Mouse (Mus musculus) intestine, embryonic 15.5 days (tissue): Measurements from ENCODE around the gene Pef1. TPM values are rescaled to one million over a fixed set of nuclear protein-coding genes. Genes with fewer than 3 reads are reported as not detected.

Experiments used
- ATAC-seq: fragments of 200-750 bp; cut with Nextera tagmentation; 2 replicates; pipeline ENCODE4 v1.8.0; 2017; ENCODE audit warnings: moderate TSS enrichment, moderate library complexity
- H3K27ac ChIP-seq: fragments of 300-500 bp; sonication (generic); 2 replicates; pipeline ENCODE4 v1.5.1; 2015; ENCODE audit warnings: mild to moderate bottlenecking, inconsistent platforms
- H3K27me3 ChIP-seq: fragments of 300-500 bp; sonication (generic); replicated peaks from 2 replicates; pipeline ENCODE4 v1.6.1; 2015; ENCODE audit warnings: inconsistent platforms
- H3K36me3 ChIP-seq: fragments of 300-500 bp; sonication (generic); 2 replicates; pipeline ENCODE4 v1.6.1; 2015; ENCODE audit warnings: inconsistent platforms
- H3K4me1 ChIP-seq: fragments of 300-500 bp; sonication (generic); replicated peaks from 2 replicates; pipeline ENCODE4 v1.6.1; 2015; ENCODE audit warnings: inconsistent platforms
- H3K4me2 ChIP-seq: fragments of 300-500 bp; sonication (generic); replicated peaks from 2 replicates; pipeline ENCODE4 v1.6.1; 2015; ENCODE audit warnings: mild to moderate bottlenecking, inconsistent platforms
- H3K4me3 ChIP-seq: fragments of 300-500 bp; sonication (generic); replicated peaks from 2 replicates; pipeline ENCODE4 v1.5.1; 2015; ENCODE audit warnings: inconsistent platforms
- H3K9ac ChIP-seq: fragments of 300-500 bp; sonication (generic); 2 replicates; pipeline ENCODE4 v1.6.1; 2015; ENCODE audit warnings: inconsistent platforms
- H3K9me3 ChIP-seq: fragments of 300-500 bp; sonication (generic); 2 replicates; pipeline ENCODE4 v1.6.1; 2016; ENCODE audit warnings: inconsistent platforms
- WGBS: fragments of 180-500 bp; shearing (Covaris S2); methylation state at CpG from one replicate; pipeline ENCODE4 v1.1.7; 2015; 5-methylcytosine and 5-hydroxymethylcytosine counted together
- polyA plus RNA-seq: library from polyadenylated mRNA; unstranded; fragments of >200 nt; fragmentation: Nextera tagmentation; extraction: Ambion mirVana; gene quantifications from 2 replicates; pipeline ENCODE4 v1.2.1, GENCODE M21; 2015

The Pef1 gene
- polyA plus RNA-seq, 1 experiment from 2014 or later = 67.0 TPM

DNA sequence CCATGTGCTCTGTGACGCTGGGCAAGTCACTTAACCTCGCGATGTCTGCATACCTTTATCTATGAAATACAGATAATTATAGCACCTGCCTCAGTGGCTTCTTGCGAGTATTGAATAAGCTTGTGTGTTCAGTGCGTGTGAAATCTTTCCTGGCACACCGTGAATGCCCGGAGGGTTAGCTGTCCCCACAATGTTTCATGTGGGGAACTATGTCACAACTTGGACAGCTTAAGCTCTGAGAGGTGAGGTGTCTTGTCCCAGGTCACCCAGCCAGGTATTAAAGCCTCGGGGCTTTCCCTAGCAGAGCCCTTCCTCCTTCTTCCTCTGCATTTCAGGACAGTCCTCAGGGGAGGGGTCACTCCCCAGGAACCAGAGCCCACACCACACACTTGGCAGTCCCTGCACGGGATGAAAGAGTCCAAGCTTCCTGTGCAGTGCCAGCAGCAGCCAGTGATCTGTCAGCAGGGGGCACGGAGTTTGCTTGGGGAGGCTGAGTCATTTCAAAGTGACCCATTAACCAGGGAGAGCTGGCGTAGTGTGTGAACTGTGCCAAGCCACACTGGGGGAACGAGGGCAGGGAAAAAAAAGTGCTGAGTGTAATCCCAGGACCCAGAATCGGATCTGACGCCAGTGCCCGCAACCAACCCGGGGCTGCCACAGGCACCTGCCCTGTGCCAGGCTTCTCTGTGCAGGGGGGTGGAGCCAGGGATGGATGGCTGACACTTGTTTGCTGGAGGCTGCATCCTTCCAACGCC is 27.4 kb upstream of the Pef1 start:
- no peaks in the 10 kb centered on the region for H3K4me1 ChIP-seq
- no peak overlapping the region for H3K27ac ChIP-seq
- WGBS = 66% methylated on average over 17 of the region's 17 CpGs
- no peak overlapping the region for H3K9ac ChIP-seq
- H3K4me2 ChIP-seq = no peak overlapping the region
- H3K27me3 ChIP-seq = peaks cover 7% of the 10 kb centered on the region; the same call in 1 of the 2 replicates
- H3K4me3 ChIP-seq = no peak overlapping the region
- H3K36me3 ChIP-seq = no peaks in the 10 kb centered on the region
- H3K9me3 ChIP-seq = no peaks in the 10 kb centered on the region
- no peak for ATAC-seq

- Histone ChIP-seq H3K27me3 (peaks cover 7% of the 10 kb centered on the region; the same call in 1 of the 2 replicates), H3K36me3 (no peaks in the 10 kb centered on the region), H3K4me1 (no peaks in the 10 kb centered on the region), H3K27ac (no peak overlapping the region), H3K9me3 (no peaks in the 10 kb centered on the region), H3K4me3 (no peak overlapping the region), H3K4me2 (no peak overlapping the region), H3K9ac (no peak overlapping the region)
- no peak for ATAC-seq
- WGBS = 60% methylated on average over 8 of the region's 8 CpGs
These were observed 25.5 kb upstream of the Pef1 start for GRCm38 (mm10) chr4:130076856-130077255.

DNA sequence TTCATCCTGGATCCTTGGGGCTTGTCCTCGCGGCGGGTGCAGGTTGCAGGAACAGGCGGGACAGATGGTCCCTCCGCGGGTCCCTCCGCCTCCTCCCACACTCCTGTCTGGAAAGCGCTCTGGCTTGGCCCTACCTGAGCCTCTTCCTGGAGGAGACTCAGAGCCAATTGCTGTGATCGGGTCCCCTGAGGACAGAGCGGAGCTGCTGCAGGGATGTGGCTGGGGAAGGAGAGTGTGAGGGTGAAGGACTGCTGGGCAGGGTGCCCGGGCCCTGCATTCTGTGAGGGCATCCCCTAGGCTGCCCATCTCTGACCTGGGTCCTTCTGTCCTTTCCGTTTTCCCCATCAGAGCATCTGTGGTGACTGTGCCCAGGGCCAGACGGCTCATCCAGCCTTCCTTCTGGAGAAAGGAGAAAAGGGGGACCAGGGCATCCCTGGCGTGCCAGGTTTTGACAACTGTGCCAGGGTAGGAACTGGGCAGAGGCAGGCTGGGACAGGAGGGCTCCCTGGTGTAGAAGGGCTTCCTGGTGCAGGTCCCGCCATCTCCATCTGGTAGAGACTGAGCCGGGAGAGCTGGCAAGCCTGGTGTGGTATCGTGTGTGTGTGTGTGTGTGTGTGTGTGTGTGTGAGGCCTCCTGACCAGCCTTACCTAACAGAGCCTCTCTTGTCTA is 23.4 kb upstream of the Pef1 start:
- 59% methylated on average over 17 of the region's 17 CpGs for WGBS
- H3K36me3 ChIP-seq = no peaks in the 10 kb centered on the region
- H3K27ac ChIP-seq = no peak overlapping the region
- H3K4me3 ChIP-seq = no peak overlapping the region
- no peak overlapping the region for H3K9ac ChIP-seq
- peaks cover 7% of the 10 kb centered on the region; the same call in 1 of the 2 replicates for H3K27me3 ChIP-seq
- H3K4me2 ChIP-seq = no peak overlapping the region
- no peaks in the 10 kb centered on the region for H3K9me3 ChIP-seq
- ATAC-seq = no peak
- no peaks in the 10 kb centered on the region for H3K4me1 ChIP-seq

DNA sequence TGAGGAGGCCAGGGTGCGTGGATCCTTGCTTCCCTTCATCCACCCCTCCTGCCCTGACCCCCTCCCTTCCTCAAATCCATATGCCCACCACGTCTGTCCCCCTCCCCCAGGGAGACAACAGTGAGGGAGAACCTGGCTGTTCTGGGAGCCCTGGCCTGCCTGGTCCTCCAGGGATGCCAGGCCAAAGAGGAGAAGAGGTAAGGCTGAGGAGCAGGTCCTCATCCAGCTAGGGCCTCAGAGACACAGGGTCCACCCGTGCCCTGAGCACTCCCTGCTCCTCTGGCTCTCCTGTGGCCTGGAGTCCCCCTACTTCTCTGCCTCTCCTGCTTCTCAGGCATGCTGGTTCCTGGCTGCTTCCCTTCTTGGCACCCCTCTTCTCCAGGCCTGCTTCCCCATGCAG is 22.8 kb upstream of the Pef1 start:
- Histone ChIP-seq H3K4me3 (no peak overlapping the region), H3K4me2 (no peak overlapping the region), H3K36me3 (no peaks in the 10 kb centered on the region), H3K27me3 (peaks cover 7% of the 10 kb centered on the region; the same call in 1 of the 2 replicates), H3K27ac (no peak overlapping the region), H3K9ac (no peak overlapping the region), H3K4me1 (no peaks in the 10 kb centered on the region), H3K9me3 (no peaks in the 10 kb centered on the region)
- ATAC-seq = no peak
- WGBS = 63% methylated on average over 3 of the region's 3 CpGs

DNA sequence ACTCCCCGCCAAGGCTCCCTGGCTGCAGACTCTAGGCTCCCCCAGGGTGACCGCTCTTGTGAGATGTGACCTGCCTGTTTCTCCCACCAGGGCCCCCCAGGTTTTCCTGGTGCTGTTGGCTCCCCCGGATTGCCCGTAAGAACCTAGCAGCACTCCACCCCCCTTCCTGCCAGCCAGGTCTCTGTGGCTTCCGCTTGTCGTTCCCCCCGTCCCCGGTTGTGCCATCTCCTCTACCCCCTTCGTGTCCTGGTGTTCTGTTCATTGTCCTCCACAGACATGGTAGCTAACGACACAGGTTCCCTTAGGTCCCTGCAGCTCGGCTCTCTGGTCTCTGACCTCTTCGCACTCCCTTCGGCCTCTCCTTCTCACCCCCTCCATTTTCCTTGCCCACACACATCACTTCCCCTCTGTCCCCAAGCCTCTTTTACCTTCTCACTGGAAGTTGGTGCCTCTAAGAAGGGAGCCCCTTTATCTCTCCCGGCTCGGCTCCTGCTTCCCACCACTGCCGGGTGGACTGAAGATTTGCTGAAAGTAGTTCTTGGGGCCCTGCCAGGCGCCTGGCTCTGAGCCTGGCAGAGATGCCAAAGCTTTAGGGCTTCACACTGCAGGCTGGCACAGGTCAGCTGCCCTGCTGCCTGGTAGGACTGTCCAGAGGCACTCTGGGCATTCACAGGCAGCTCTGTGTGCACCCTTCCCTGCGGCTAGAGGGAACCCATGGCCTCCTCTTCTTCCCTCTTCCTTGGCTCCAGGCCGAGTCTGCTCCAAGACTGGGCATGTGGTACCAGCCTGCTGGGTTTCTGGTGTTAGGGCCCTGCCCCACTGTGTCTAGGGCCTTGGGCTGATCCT is 20.8 kb upstream of the Pef1 start:
- ATAC-seq = no peak
- H3K9ac ChIP-seq = no peak overlapping the region

DNA sequence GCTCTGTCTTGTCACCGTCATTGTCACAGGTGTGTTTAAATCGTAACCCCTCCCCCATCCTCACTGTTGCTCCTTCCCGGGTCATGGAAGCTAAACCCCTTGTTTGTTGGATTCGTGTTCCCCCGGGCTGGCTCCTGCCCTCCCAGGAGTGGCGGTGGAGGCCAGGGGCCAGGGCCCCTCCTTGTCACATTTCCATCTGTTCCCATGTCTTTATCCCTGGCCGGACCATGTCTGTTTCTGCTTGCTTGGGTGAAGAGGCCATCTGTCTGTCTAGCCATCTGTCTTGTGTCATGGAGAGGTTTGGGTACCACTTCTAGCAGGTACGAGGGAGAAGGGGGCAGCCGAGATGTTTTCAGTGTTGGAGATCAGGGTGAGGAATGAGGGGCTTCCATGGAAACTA is 20.1 kb upstream of the Pef1 start:
- Histone ChIP-seq H3K9me3 (no peaks in the 10 kb centered on the region), H3K27ac (no peak overlapping the region), H3K27me3 (peaks cover 7% of the 10 kb centered on the region; the same call in 1 of the 2 replicates), H3K36me3 (no peaks in the 10 kb centered on the region), H3K9ac (no peak overlapping the region), H3K4me1 (no peaks in the 10 kb centered on the region), H3K4me2 (no peak overlapping the region), H3K4me3 (no peak overlapping the region)
- WGBS = 51% methylated on average over 9 of the region's 9 CpGs
- no peak for ATAC-seq

More for the DNA sequence above, 20.8 kb upstream of the Pef1 start:
- Histone ChIP-seq H3K4me1 (no peaks in the 10 kb centered on the region), H3K4me3 (no peak overlapping the region), H3K4me2 (no peak overlapping the region), H3K27me3 (peaks cover 7% of the 10 kb centered on the region; the same call in 1 of the 2 replicates), H3K27ac (no peak overlapping the region), H3K9me3 (no peaks in the 10 kb centered on the region), H3K36me3 (no peaks in the 10 kb centered on the region)
- 75% methylated on average over 19 of the region's 19 CpGs for WGBS

- no peak overlapping the region for H3K9ac ChIP-seq
- ATAC-seq = no peak
- no peak overlapping the region for H3K27ac ChIP-seq
- no peaks in the 10 kb centered on the region for H3K4me1 ChIP-seq
- no peaks in the 10 kb centered on the region for H3K9me3 ChIP-seq
- no peak overlapping the region for H3K4me3 ChIP-seq
- H3K27me3 ChIP-seq = no peaks in the 10 kb centered on the region
- H3K4me2 ChIP-seq = no peak overlapping the region
- WGBS = 47% methylated on average over 6 of the region's 7 CpGs
- no peaks in the 10 kb centered on the region for H3K36me3 ChIP-seq
These were observed 17.9 kb upstream of the Pef1 start for GRCm38 (mm10) chr4:130084331-130084945.

DNA sequence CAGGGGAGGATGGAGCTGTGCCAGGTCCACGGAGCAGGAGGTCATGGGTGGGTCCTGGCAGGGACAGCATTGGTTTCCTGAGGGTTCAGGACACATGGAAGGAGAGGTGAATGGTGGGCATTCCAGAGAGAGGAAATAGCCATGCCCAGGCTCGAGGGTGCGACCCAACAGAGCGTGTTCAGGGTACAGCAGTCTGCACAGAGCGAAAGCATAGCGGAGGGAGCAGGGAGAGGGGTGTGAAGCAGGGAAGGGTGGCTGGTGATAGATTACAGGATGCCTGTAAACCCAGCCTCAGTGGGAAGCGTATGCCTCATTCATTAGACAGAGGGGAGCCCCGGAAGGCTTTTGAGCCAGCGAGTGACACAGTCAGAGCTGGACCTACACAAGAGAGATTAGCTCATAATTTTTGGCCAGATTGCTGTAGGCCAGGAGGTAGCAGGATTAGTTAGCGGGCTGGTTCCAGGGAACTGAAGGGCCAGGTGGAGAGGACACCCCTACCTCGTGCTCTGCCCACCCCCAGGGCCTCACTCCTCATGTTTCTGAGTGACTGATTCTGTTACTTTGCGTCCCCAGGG is 17.0 kb upstream of the Pef1 start:
- no peak for ATAC-seq
- H3K4me2 ChIP-seq = no peak overlapping the region
- H3K4me3 ChIP-seq = no peak overlapping the region
- no peaks in the 10 kb centered on the region for H3K9me3 ChIP-seq
- no peak overlapping the region for H3K27ac ChIP-seq
- H3K27me3 ChIP-seq = no peaks in the 10 kb centered on the region
- WGBS = 75% methylated on average over 12 of the region's 12 CpGs
- no peak overlapping the region for H3K9ac ChIP-seq
- H3K4me1 ChIP-seq = no peaks in the 10 kb centered on the region
- H3K36me3 ChIP-seq = no peaks in the 10 kb centered on the region

- Histone ChIP-seq H3K4me1 (no peaks in the 10 kb centered on the region), H3K4me3 (no peak overlapping the region), H3K36me3 (no peaks in the 10 kb centered on the region), H3K27me3 (no peaks in the 10 kb centered on the region), H3K9me3 (no peaks in the 10 kb centered on the region), H3K27ac (no peak overlapping the region), H3K4me2 (no peak overlapping the region), H3K9ac (no peak overlapping the region)
- WGBS = 15% methylated on average over 7 of the region's 7 CpGs
- peak; percentile 55; the same call in 1 of the 2 replicates for ATAC-seq
These were observed 15.1 kb upstream of the Pef1 start for GRCm38 (mm10) chr4:130087293-130087692.

DNA sequence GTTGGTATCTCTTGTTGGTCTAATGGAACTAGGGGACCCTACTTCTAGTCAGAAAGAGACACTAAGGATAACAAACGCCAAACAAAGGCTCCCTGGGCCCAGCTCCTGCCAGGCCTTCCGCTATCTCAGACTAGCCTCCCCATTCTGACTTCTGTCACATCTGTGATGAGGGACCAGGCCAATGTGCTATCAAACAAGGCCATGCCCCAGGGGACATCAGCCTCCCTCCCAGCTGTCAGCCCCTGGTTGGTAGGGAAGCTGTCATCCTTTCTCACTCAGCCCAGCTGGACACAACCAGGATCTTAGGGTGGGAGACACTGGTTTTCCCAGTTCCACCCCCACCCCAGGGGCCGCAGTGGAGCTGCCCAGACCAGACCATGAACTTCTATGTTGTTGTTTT is 7.2 kb upstream of the Pef1 start:
- Histone ChIP-seq H3K4me3 (no peak overlapping the region), H3K27me3 (no peaks in the 10 kb centered on the region), H3K36me3 (no peaks in the 10 kb centered on the region), H3K4me1 (0 out of 2 replicates have a peak, but pooled peaks cover 3% of the 10 kb centered on the region), H3K27ac (no peak overlapping the region), H3K9me3 (no peaks in the 10 kb centered on the region), H3K9ac (no peak overlapping the region), H3K4me2 (no peak overlapping the region)
- WGBS = 66% methylated on average over 3 of the region's 3 CpGs
- no peak for ATAC-seq

DNA sequence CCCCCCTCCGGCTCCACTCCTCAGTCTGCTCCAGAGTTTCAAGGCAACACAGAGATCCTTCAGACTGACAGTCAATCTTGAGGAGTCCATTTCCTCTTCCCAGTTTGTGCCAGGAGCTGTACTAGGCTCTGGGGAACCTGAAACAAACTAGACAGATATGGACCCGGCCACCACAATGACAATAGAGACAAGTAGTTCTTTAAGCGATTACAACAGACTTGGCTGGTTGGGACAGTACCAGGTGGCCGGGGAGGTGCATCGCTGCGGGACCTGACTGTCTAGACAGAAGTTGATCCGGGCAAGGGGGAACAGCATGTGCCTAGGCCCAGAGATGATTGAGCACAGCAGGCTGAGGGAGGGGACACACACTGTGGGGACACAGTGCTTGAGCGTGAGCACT is 1.2 kb upstream of the Pef1 start:
- Histone ChIP-seq H3K27ac (no peak overlapping the region), H3K9ac (no peak overlapping the region), H3K4me1 (peaks cover 18% of the 10 kb centered on the region), H3K4me3 (no peak overlapping the region), H3K4me2 (no peak overlapping the region), H3K27me3 (no peaks in the 10 kb centered on the region), H3K36me3 (no peaks in the 10 kb centered on the region), H3K9me3 (no peaks in the 10 kb centered on the region)
- no peak for ATAC-seq
- WGBS = 46% methylated on average over 8 of the region's 8 CpGs
